Mouse (Mus musculus): ENCODE measurements around the gene Tmem184b. TPM values are rescaled to one million over a fixed set of nuclear protein-coding genes. Genes with fewer than 3 reads are reported as not detected.

Gene Tmem184b
- total and polyA plus RNA-seq, 3 experiments = 7.1 to 42.7 (median 21.1) TPM

DNA sequence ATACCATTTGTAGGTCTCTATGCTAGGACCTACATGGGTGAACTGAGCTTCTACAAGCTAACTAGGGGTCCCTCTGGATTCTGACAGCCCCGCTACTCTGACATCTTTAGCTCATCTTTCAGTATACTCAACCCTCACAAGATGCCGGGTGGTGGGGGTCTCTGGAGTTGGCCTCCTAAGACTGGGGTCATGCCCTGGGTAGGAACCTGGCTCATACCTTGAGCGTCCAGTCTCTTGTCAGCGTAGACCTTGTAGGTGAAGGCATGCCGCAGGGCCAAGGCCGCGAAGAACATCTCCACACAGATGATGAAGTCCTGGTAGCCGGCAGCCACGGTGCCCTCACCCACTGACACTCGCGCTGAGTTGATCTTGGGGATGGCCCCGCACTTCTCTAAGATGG lies 38.3 kb downstream of the Tmem184b start:
- no peaks in the 10 kb centered on the region for H3K27me3 ChIP-seq (replicated peaks)
- no peak for DNase-seq (ENCODE audit: extremely low read depth)
- no peaks in the 10 kb centered on the region for H3K9me3 ChIP-seq (replicated peaks; ENCODE audit: low read length)
- in situ Hi-C loops (cut with MboI; ENCODE audit: low pct_ligation_motif_present, low pct_unique_long_range_greater_than_20kb, low sequenced_read_pairs) = no loop called here
- TF ChIP-seq MAFK (IDR thresholded peaks at IDR 0.05; ENCODE audit: insufficient replicate concordance, low read length) (no peak), E2F4 (IDR thresholded peaks at IDR 0.05; ENCODE audit: insufficient replicate concordance, low read depth, low read length) (no peak), POLR2AphosphoS2 (IDR thresholded peaks at IDR 0.05; ENCODE audit: low read depth, low read length) (no peak), MEF2A (IDR thresholded peaks at IDR 0.05; ENCODE audit: borderline replicate concordance, low read depth, low read length) (no peak), ZNF384 (IDR thresholded peaks at IDR 0.05; ENCODE audit: low read depth, low read length) (no peak), PAX5 (IDR thresholded peaks at IDR 0.05; ENCODE audit: low read length) (no peak)
- no peak overlapping the region for H3K4me2 ChIP-seq (ENCODE audit: insufficient read depth, low read depth, poor library complexity, severe bottlenecking)
- H3K27ac ChIP-seq (ENCODE audit: insufficient read depth, low read depth) = no peak overlapping the region
- H3K79me2 ChIP-seq (replicated peaks; ENCODE audit: control insufficient read depth, extremely low read depth, insufficient read depth, poor library complexity, severe bottlenecking) = no peaks in the 10 kb centered on the region
- no peak overlapping the region for H3K4me3 ChIP-seq (replicated peaks in 1 of 3; ENCODE audit: low read depth in 2 of 3, low read length in 2 of 3, poor library complexity in 1 of 3)
- no peak overlapping the region for H3K9ac ChIP-seq (ENCODE audit: insufficient read depth, low read depth)
- peaks cover 0 to 1% of the 10 kb centered on the region in 2 experiments; a peak in 2 of 4 replicates for H3K4me1 ChIP-seq (ENCODE audit: control insufficient read depth in 1 of 2, insufficient read depth in 2 of 2)
- peaks cover 70 to 96% of the 10 kb centered on the region in 2 experiments for H3K36me3 ChIP-seq (replicated peaks in 1 of 2; ENCODE audit: control insufficient read depth in 1 of 2, insufficient read depth in 1 of 2, low read length in 1 of 2)
- dilution Hi-C loops (cut with MboI; ENCODE audit: extremely low pct_ligation_motif_present, extremely low pct_unique_long_range_greater_than_20kb, low sequenced_read_pairs) = no loop called here

- Histone ChIP-seq H3K4me1 (ENCODE audit: control insufficient read depth in 1 of 2, insufficient read depth in 2 of 2) (peaks cover 0 to 5% of the 10 kb centered on the region in 2 experiments; a peak in 2 of 4 replicates), H3K9me3 (replicated peaks; ENCODE audit: low read length) (no peaks in the 10 kb centered on the region), H3K27ac (ENCODE audit: insufficient read depth, low read depth) (no peak overlapping the region), H3K79me2 (replicated peaks; ENCODE audit: control insufficient read depth, extremely low read depth, insufficient read depth, poor library complexity, severe bottlenecking) (no peaks in the 10 kb centered on the region), H3K36me3 (replicated peaks in 1 of 2; ENCODE audit: control insufficient read depth in 1 of 2, insufficient read depth in 1 of 2, low read length in 1 of 2) (peaks cover 61 to 95% of the 10 kb centered on the region in 2 experiments), H3K4me2 (ENCODE audit: insufficient read depth, low read depth, poor library complexity, severe bottlenecking) (no peak overlapping the region), H3K4me3 (replicated peaks in 1 of 3; ENCODE audit: low read depth in 2 of 3, low read length in 2 of 3, poor library complexity in 1 of 3) (no peak overlapping the region), H3K9ac (ENCODE audit: insufficient read depth, low read depth) (no peak overlapping the region), H3K27me3 (replicated peaks) (no peaks in the 10 kb centered on the region)
- no peak for TF ChIP-seq RAD21 (IDR thresholded peaks at IDR 0.05; ENCODE audit: low read depth, low read length)
- TF ChIP-seq MEF2A (IDR thresholded peaks at IDR 0.05; ENCODE audit: borderline replicate concordance, low read depth, low read length) = no peak
- no peak for TF ChIP-seq ZNF384 (IDR thresholded peaks at IDR 0.05; ENCODE audit: low read depth, low read length)
- TF ChIP-seq NRF1 (IDR thresholded peaks at IDR 0.05; ENCODE audit: low read depth, low read length) = no peak
- no peak for TF ChIP-seq KAT2A (IDR thresholded peaks at IDR 0.05; ENCODE audit: insufficient replicate concordance, low read length)
- no peak for TF ChIP-seq EP300 (IDR thresholded peaks at IDR 0.05; ENCODE audit: low read length)
- no peak for TF ChIP-seq MAX (IDR thresholded peaks at IDR 0.05; ENCODE audit: low read length)
- no peak for TF ChIP-seq SIN3A (IDR thresholded peaks at IDR 0.05; ENCODE audit: low read length)
- TF ChIP-seq JUN (IDR thresholded peaks at IDR 0.05; ENCODE audit: insufficient read depth, low read depth, low read length) = no peak
- dilution Hi-C loops (cut with MboI; ENCODE audit: extremely low pct_ligation_motif_present, extremely low pct_unique_long_range_greater_than_20kb, low sequenced_read_pairs) = no loop called here
- DNase-seq (ENCODE audit: extremely low read depth) = no peak
- in situ Hi-C loops (cut with MboI; ENCODE audit: low pct_ligation_motif_present, low pct_unique_long_range_greater_than_20kb, low sequenced_read_pairs) = no loop called here
These were observed 39.2 kb downstream of the Tmem184b start for GRCm38 (mm10) chr15:79364120-79364519.

DNA sequence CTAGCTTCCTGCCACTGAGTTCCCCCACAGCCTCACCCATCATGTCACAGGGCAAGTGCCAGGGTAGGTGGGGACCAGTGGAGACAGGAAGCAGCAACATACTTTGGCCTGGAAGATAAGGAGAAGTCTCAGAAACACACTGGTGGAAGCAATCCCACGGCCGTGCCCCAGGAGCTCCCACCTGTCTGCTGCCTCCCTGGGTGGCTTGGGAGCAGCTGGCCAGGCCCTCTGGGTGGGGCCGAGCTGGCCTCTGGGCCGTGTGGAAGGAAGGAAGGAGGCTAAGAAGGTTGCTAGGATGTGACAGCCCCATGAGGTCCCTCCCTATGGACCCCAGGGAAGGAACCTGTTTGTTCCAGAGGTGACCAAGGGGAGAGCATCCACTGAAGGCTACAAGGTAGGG lies 42.3 kb downstream of the Tmem184b start:
- no peak overlapping the region for H3K4me2 ChIP-seq (ENCODE audit: insufficient read depth, low read depth, poor library complexity, severe bottlenecking)
- in situ Hi-C loops (cut with MboI; ENCODE audit: low pct_ligation_motif_present, low pct_unique_long_range_greater_than_20kb, low sequenced_read_pairs) = no loop called here
- peaks cover 8% of the 10 kb centered on the region; the same call in 1 of the 2 replicates for H3K79me2 ChIP-seq (replicated peaks; ENCODE audit: control insufficient read depth, extremely low read depth, insufficient read depth, poor library complexity, severe bottlenecking)
- no peak overlapping the region for H3K27ac ChIP-seq (ENCODE audit: insufficient read depth, low read depth)
- H3K27me3 ChIP-seq (replicated peaks) = no peaks in the 10 kb centered on the region
- H3K36me3 ChIP-seq (replicated peaks in 1 of 2; ENCODE audit: control insufficient read depth in 1 of 2, insufficient read depth in 1 of 2, low read length in 1 of 2) = peaks cover 46 to 79% of the 10 kb centered on the region in 2 experiments
- dilution Hi-C loops (cut with MboI; ENCODE audit: extremely low pct_ligation_motif_present, extremely low pct_unique_long_range_greater_than_20kb, low sequenced_read_pairs) = no loop called here
- no peak for DNase-seq (ENCODE audit: extremely low read depth)
- H3K4me3 ChIP-seq (replicated peaks in 1 of 3; ENCODE audit: low read depth in 2 of 3, low read length in 2 of 3, poor library complexity in 1 of 3) = no peak overlapping the region
- TF ChIP-seq ZNF384 (IDR thresholded peaks at IDR 0.05; ENCODE audit: low read depth, low read length) (no peak), KAT2A (IDR thresholded peaks at IDR 0.05; ENCODE audit: insufficient replicate concordance, low read length) (no peak), CHD1 (IDR thresholded peaks at IDR 0.05; ENCODE audit: low read depth, low read length) (no peak), E2F4 (IDR thresholded peaks at IDR 0.05; ENCODE audit: insufficient replicate concordance, low read depth, low read length) (no peak)
- no peaks in the 10 kb centered on the region for H3K9me3 ChIP-seq (replicated peaks; ENCODE audit: low read length)
- peaks cover 0 to 14% of the 10 kb centered on the region in 2 experiments; a peak in 2 of 4 replicates for H3K4me1 ChIP-seq (ENCODE audit: control insufficient read depth in 1 of 2, insufficient read depth in 2 of 2)
- H3K9ac ChIP-seq (ENCODE audit: insufficient read depth, low read depth) = no peak overlapping the region
